Mouse (Mus musculus) C2C12 (cell line): ENCODE data around the gene Ager. TPM values are rescaled to one million over a fixed set of nuclear protein-coding genes. Genes with fewer than 3 reads are reported as not detected.

Source experiments
- H3K27me3 ChIP-seq: one replicate; pipeline ENCODE4 v1.6.1; 2011; ENCODE audit not compliant: control insufficient read depth, insufficient read depth, insufficient read length
- H3K36me3 ChIP-seq: one replicate; pipeline ENCODE4 v1.6.1; 2011; ENCODE audit not compliant: control insufficient read depth, insufficient read depth
- H3K4me3 ChIP-seq: one replicate; pipeline ENCODE4 v1.5.1; 2011; ENCODE audit warnings: mild to moderate bottlenecking, control low read depth; ENCODE audit not compliant: poor library complexity, insufficient read depth, severe bottlenecking
- H3K79me2 ChIP-seq: one replicate; pipeline ENCODE4 v1.6.1; 2011; ENCODE audit not compliant: control insufficient read depth, insufficient read depth
- H3K79me3 ChIP-seq: one replicate; pipeline ENCODE4 v1.6.1; 2011; ENCODE audit warnings: low read depth, control low read depth
- H3ac ChIP-seq: one replicate; pipeline ENCODE3; 2011; ENCODE audit warnings: low read depth; ENCODE audit not compliant: control insufficient read depth, insufficient read length
- CEBPB ChIP-seq: IDR thresholded peaks from one replicate; pipeline ENCODE4 v1.6.1; 2011; ENCODE audit warnings: low read depth, mild to moderate bottlenecking, control low read depth, moderate library complexity
- CTCF ChIP-seq: IDR thresholded peaks from one replicate; pipeline ENCODE4 v1.5.1; 2011; ENCODE audit not compliant: control insufficient read depth, insufficient read depth, insufficient read length
- FOSL1 ChIP-seq: IDR thresholded peaks from one replicate; pipeline ENCODE4 v1.8.0; 2011; ENCODE audit warnings: mild to moderate bottlenecking, low read length; ENCODE audit not compliant: poor library complexity, insufficient read depth, severe bottlenecking
- MAX ChIP-seq: IDR thresholded peaks from one replicate; pipeline ENCODE4 v1.6.1; 2011; ENCODE audit warnings: mild to moderate bottlenecking, control low read depth
- MYOD1 ChIP-seq: IDR thresholded peaks from one replicate; pipeline ENCODE4 v1.6.1; 2011; ENCODE audit warnings: low read depth; ENCODE audit not compliant: control insufficient read depth, insufficient read length
- MYOG ChIP-seq: IDR thresholded peaks from one replicate; pipeline ENCODE4 v1.6.1; 2011; ENCODE audit not compliant: control insufficient read depth, insufficient read length; ENCODE audit errors: extremely low read depth
- USF1 ChIP-seq: IDR thresholded peaks from one replicate; pipeline ENCODE4 v1.6.1; 2011; ENCODE audit warnings: low read depth, mild to moderate bottlenecking, control low read depth, moderate library complexity
- polyA plus RNA-seq: library from polyadenylated mRNA; unstranded; fragments of >200 nt; fragmentation: generic; extraction: Trizol; gene quantifications from one replicate; pipeline ENCODE4 v1.2.1, GENCODE M21; 2012; ENCODE audit warnings: missing spikeins

The Ager gene
- polyA plus RNA-seq, 1 experiment: 0.30 TPM

DNA sequence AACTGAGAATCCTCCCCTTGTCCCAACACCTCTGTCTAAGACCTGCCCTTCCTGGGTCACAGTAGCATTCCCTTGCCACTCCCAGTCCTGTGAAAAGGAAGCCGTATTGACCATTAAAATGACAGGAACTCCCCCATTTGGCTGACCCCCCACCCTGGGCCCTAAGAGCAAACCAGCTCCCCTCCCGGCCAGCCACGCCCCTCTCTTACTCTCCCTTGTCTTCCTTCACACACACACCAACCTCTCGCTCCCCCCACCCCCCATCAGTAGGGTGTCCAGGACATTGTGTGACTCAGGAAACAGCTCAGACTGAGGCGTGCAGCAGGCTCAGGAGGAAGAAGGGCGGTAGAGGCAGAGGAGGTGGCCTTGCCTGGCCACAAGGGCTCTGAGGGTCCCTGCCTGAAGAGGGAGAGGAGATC, 33.6 kb upstream of the Ager start, which contains the start of gene Notch4:
Gene Notch4, plus strand, starts transcription at position 266 of the 419 bp plus-strand sequence.
- H3K27me3 ChIP-seq: peaks cover 57% of the 10 kb centered on the region
- TF ChIP-seq USF1 (no peak), CEBPB (no peak), CTCF (no peak)
- no peak within 1 kb of the TSS for H3K4me3 ChIP-seq
- no peaks in the 10 kb centered on the region for H3K36me3 ChIP-seq
- H3K79me3 ChIP-seq: no peaks in the 10 kb centered on the region
- no peak within 1 kb of the TSS for H3ac ChIP-seq
- H3K79me2 ChIP-seq: no peaks in the 10 kb centered on the region

DNA sequence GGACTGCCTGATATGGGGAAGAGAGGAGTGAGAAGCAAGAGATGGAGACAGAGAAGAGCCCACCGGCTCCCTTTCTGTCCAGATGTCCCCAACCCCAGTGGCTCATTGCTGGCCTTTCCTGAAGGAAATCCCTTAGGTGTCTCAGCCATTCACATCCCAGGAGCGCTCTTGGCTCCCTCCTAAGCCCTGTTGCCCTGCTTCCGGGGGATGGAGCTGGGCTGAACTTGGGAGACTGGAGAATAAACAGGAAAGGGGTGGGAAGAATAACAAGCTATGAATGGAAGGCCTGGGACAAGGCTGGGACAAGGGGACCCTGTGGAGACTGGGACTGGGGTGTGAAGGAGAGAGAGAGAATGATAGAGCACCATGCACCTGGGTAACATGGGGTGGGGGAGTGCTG, 32.9 kb upstream of the Ager start:
- H3K4me3 ChIP-seq: no peak overlapping the region

DNA sequence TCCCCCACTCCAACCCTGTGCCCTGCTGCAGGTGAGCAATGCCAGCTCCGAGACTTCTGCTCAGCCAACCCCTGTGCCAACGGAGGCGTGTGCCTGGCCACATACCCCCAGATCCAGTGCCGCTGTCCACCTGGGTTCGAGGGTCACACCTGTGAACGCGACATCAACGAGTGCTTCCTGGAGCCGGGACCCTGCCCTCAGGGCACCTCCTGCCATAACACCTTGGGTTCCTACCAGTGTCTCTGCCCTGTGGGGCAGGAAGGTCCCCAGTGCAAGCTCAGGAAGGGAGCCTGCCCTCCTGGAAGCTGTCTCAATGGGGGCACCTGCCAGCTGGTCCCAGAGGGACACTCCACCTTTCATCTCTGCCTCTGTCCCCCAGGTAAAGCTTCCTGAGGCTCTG, 30.4 kb upstream of the Ager start:
- Histone ChIP-seq H3K27me3 (peaks cover 48% of the 10 kb centered on the region), H3ac (no peak overlapping the region), H3K36me3 (no peaks in the 10 kb centered on the region), H3K79me3 (no peaks in the 10 kb centered on the region), H3K79me2 (no peaks in the 10 kb centered on the region), H3K4me3 (no peak overlapping the region)
- TF ChIP-seq CTCF (no peak), FOSL1 (no peak), MYOD1 (no peak), MAX (no peak), CEBPB (no peak), USF1 (no peak), MYOG (no peak)

More for the DNA sequence above, 32.9 kb upstream of the Ager start:
- TF ChIP-seq CTCF (no peak), MYOG (no peak), USF1 (no peak), FOSL1 (no peak), MYOD1 (no peak), MAX (no peak), CEBPB (no peak)
- Histone ChIP-seq H3K36me3 (no peaks in the 10 kb centered on the region), H3K27me3 (peaks cover 52% of the 10 kb centered on the region), H3ac (no peak overlapping the region), H3K79me3 (no peaks in the 10 kb centered on the region), H3K79me2 (no peaks in the 10 kb centered on the region)

DNA sequence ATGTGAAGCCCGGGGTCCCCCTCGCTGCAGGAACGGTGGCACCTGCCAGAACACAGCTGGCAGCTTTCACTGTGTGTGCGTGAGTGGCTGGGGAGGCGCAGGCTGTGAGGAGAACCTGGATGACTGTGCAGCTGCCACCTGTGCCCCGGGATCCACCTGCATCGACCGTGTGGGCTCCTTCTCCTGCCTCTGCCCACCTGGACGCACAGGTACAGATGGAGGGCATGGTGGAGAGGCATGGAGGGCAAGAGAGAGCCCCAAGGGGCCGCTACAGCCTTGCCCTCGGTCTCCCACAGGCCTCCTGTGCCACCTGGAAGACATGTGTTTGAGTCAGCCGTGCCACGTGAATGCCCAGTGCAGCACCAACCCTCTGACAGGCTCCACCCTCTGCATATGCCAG, 29.2 kb upstream of the Ager start:
- no peak overlapping the region for H3K4me3 ChIP-seq
- H3K79me3 ChIP-seq: no peaks in the 10 kb centered on the region
- no peaks in the 10 kb centered on the region for H3K79me2 ChIP-seq
- no peak for TF ChIP-seq MAX
- H3ac ChIP-seq: no peak overlapping the region
- H3K27me3 ChIP-seq: peaks cover 48% of the 10 kb centered on the region
- H3K36me3 ChIP-seq: no peaks in the 10 kb centered on the region

DNA sequence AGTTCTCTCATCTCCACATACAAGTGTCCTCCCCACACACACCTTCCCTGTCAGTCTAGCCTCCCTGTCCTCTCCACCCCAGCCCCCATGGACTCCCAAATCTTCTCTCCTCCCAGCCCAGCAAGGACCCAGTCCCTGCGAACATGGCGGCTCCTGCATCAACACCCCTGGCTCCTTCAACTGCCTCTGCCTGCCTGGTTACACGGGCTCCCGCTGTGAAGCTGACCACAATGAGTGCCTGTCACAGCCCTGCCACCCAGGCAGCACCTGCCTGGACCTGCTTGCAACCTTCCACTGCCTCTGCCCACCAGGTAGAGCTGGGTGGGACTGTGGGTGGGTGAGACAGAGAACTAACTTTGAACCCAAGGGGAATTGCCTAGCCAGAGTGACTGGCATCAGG, 27.7 kb upstream of the Ager start:
- Histone ChIP-seq H3K79me3 (no peaks in the 10 kb centered on the region), H3ac (no peak overlapping the region), H3K27me3 (peaks cover 44% of the 10 kb centered on the region), H3K79me2 (no peaks in the 10 kb centered on the region), H3K4me3 (no peak overlapping the region), H3K36me3 (no peaks in the 10 kb centered on the region)
- TF ChIP-seq CTCF (no peak), MAX (no peak), FOSL1 (no peak), USF1 (no peak), MYOD1 (no peak), MYOG (no peak), CEBPB (no peak)

DNA sequence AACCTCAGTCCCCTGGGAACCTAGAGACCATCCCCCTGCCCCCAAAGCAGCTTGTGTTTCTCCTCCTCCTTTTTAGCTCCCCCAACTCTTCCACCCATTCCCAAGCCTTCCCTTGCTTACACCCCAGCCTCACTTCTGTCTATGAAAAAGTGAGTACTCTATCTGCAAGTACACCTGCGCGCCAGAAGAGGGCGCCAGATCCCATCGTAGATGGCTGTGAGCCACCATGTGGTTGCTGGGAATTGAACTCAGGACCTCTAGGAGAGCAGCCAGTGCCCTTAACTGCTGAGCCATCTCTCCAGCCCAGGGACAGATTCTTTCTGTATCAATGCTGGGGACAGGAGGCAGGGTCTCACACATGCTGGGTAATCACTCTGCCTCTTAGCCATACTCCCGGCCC, 25.8 kb upstream of the Ager start:
- H3K4me3 ChIP-seq: no peak overlapping the region
- peaks cover 35% of the 10 kb centered on the region for H3K27me3 ChIP-seq
- no peak for TF ChIP-seq USF1
- no peak for TF ChIP-seq FOSL1
- TF ChIP-seq MAX: no peak

DNA sequence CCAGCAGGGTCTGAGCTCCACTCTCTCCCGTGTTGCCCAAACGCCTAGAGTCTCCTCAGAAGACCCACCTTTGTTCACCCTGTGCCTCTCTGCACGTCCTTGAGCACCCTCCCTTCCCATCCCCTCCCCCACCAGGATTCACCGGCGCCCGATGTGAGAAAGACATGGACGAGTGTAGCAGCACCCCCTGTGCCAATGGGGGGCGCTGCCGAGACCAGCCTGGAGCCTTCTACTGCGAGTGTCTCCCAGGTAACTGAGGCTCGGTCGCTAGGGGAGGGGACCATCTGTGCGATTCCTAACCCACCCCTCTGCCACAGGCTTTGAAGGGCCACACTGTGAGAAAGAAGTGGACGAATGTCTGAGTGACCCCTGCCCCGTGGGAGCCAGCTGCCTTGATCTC, 25.3 kb upstream of the Ager start:
- no peaks in the 10 kb centered on the region for H3K36me3 ChIP-seq
- no peak overlapping the region for H3K4me3 ChIP-seq
- H3K79me3 ChIP-seq: no peaks in the 10 kb centered on the region
- H3K27me3 ChIP-seq: peaks cover 30% of the 10 kb centered on the region
- TF ChIP-seq FOSL1 (no peak), CEBPB (no peak), MYOD1 (no peak), CTCF (no peak), MAX (no peak), MYOG (no peak), USF1 (no peak)
- no peaks in the 10 kb centered on the region for H3K79me2 ChIP-seq
- H3ac ChIP-seq: no peak overlapping the region

More for the DNA sequence above, 25.8 kb upstream of the Ager start:
- Histone ChIP-seq H3K79me3 (no peaks in the 10 kb centered on the region), H3K79me2 (no peaks in the 10 kb centered on the region), H3K36me3 (no peaks in the 10 kb centered on the region), H3ac (no peak overlapping the region)
